25 mouse cellular contexts compared by ENCODE assay signal in genomic region chr16:98107109-98107508, GRCm38 (mm10). TPM values are rescaled to one million over a fixed set of nuclear protein-coding genes. Genes with fewer than 3 reads are reported as not detected.
DNase-seq lines count a peak whose midpoint lies in the region; ATAC-seq and TF ChIP-seq lines count a peak whose summit lies in the region.
"Had no signal": no experiment of that assay in that cellular context is flagged by ENCODE, and none has a peak within 500 bp of the region (broad histone marks: within the 10 kb centered on the region; RNA-seq: fewer than 3 reads in every experiment).

No protein-coding gene starts in this region.

- H3K36me3 ChIP-seq in heart, embryonic 10.5 days, result no peaks in the 10 kb centered on the region
- no peaks in the 10 kb centered on the region for H3K36me3 ChIP-seq in heart, embryonic 11.5 days (ENCODE audit: control insufficient read depth, insufficient read depth, low read length)
- H3K36me3 ChIP-seq in neural tube, embryonic 15.5 days, result no peaks in the 10 kb centered on the region
- H3K36me3 ChIP-seq: midbrain, embryonic 12.5 days; stomach, embryonic 15.5 days had no signal

- no peak overlapping the region for H3K9ac ChIP-seq in heart, embryonic 11.5 days (ENCODE audit: low read depth, low read length)
- no peak overlapping the region for H3K9ac ChIP-seq in neural tube, embryonic 15.5 days (replicated peaks)
- H3K9ac ChIP-seq: forebrain, embryonic 13.5 days; midbrain, embryonic 12.5 days; stomach, embryonic 15.5 days had no signal

- no peak overlapping the region for H3K27ac ChIP-seq in heart, embryonic 10.5 days
- H3K27ac ChIP-seq in heart, embryonic 11.5 days (ENCODE audit: low read depth, low read length), result no peak overlapping the region
- no peak overlapping the region for H3K27ac ChIP-seq in embryonic fibroblast, embryonic 13.5 days (ENCODE audit: insufficient read depth, low read length)
- no peak overlapping the region for H3K27ac ChIP-seq in neural tube, embryonic 15.5 days (replicated peaks)
- H3K27ac ChIP-seq: forebrain, embryonic 13.5 days; hindbrain, postnatal 0 days; kidney, postnatal 0 days; left cerebral cortex, adult 2 months; midbrain, embryonic 12.5 days; stomach, embryonic 15.5 days had no signal

- WGBS in heart, embryonic 10.5 days, result 95% methylated on average over 11 of the region's 11 CpGs
- WGBS in heart, embryonic 11.5 days (ENCODE audit: insufficient replicate concordance), result 91% methylated on average over 11 of the region's 11 CpGs
- over 99% methylated on average over 11 of the region's 11 CpGs for WGBS in neural tube, embryonic 15.5 days

- peaks cover 4% of the 10 kb centered on the region; the same call in 1 of the 2 replicates for H3K9me3 ChIP-seq in heart, embryonic 10.5 days
- H3K9me3 ChIP-seq in heart, embryonic 11.5 days (replicated peaks; ENCODE audit: control insufficient read depth, low read length), result peaks cover 3% of the 10 kb centered on the region; the same call in 1 of the 2 replicates
- no peaks in the 10 kb centered on the region for H3K9me3 ChIP-seq in neural tube, embryonic 15.5 days (replicated peaks)
- H3K9me3 ChIP-seq: forebrain, embryonic 13.5 days; stomach, embryonic 15.5 days had no signal

- no peak for ATAC-seq in heart, embryonic 11.5 days (replicated peaks; ENCODE audit: insufficient number of reproducible peaks, low FRiP score, low TSS enrichment)
- ATAC-seq in neural tube, embryonic 15.5 days (ENCODE audit: low FRiP score), result no peak
- ATAC-seq: forebrain, embryonic 13.5 days; hindbrain, postnatal 0 days had no signal

- no peaks in the 10 kb centered on the region for H3K4me1 ChIP-seq in heart, embryonic 10.5 days
- no peaks in the 10 kb centered on the region for H3K4me1 ChIP-seq in heart, embryonic 11.5 days (ENCODE audit: control insufficient read depth, insufficient read depth, low read length)
- no peaks in the 10 kb centered on the region for H3K4me1 ChIP-seq in embryonic fibroblast, embryonic 13.5 days (ENCODE audit: control insufficient read depth, insufficient read depth, low read length)
- no peaks in the 10 kb centered on the region for H3K4me1 ChIP-seq in neural tube, embryonic 15.5 days
- H3K4me1 ChIP-seq: forebrain, embryonic 13.5 days; midbrain, embryonic 12.5 days; stomach, embryonic 15.5 days had no signal

- peak; percentile 73 for DNase-seq in heart, embryonic 10.5 days (ENCODE audit: low spot score)
- peak; percentile 4 for DNase-seq in right cerebral cortex, postnatal 14 days
- DNase-seq in right cerebral cortex, postnatal 10 days (ENCODE audit: low spot score in 2 of 2), result no peak
- peak; percentile 50 for DNase-seq in testis, postnatal 10 days (ENCODE audit: low spot score)
- no peak for DNase-seq in cerebellum, postnatal 4 days (ENCODE audit: low spot score in 2 of 2)
- DNase-seq: adrenal gland, postnatal 10 days; cerebellum, adult 8-10 months; cerebellum, postnatal 36 days; gastrocnemius, postnatal 36 days; kidney, adult 11 months; layer of hippocampus, adult 9-11 months; left cerebral cortex, postnatal 4 days; liver; lung, postnatal 14 days; right cerebral cortex, postnatal 4 days; thymus, adult 2 months had no signal

- H3K4me2 ChIP-seq in heart, embryonic 11.5 days, result no peak overlapping the region
- no peak overlapping the region for H3K4me2 ChIP-seq in neural tube, embryonic 15.5 days
- H3K4me2 ChIP-seq: forebrain, embryonic 13.5 days; midbrain, embryonic 12.5 days; stomach, embryonic 15.5 days had no signal

- no peak overlapping the region for H3K4me3 ChIP-seq in heart, embryonic 10.5 days
- no peak overlapping the region for H3K4me3 ChIP-seq in heart, embryonic 11.5 days (ENCODE audit: low read depth, low read length)
- H3K4me3 ChIP-seq in embryonic fibroblast, embryonic 13.5 days (ENCODE audit: insufficient read depth, low read length), result peak overlapping the region; percentile 8; the same call in 1 of the 2 replicates
- H3K4me3 ChIP-seq in neural tube, embryonic 15.5 days (replicated peaks), result no peak overlapping the region
- H3K4me3 ChIP-seq: forebrain, embryonic 13.5 days; left cerebral cortex, adult 2 months; midbrain, embryonic 12.5 days; stomach, embryonic 15.5 days had no signal

- no peak for TF ChIP-seq CTCF in embryonic fibroblast, embryonic 13.5 days (IDR thresholded peaks at IDR 0.05; ENCODE audit: borderline replicate concordance, insufficient read depth, low read length)

- no peaks in the 10 kb centered on the region for H3K27me3 ChIP-seq in heart, embryonic 10.5 days (ENCODE audit: insufficient read depth, poor library complexity, severe bottlenecking)
- no peaks in the 10 kb centered on the region for H3K27me3 ChIP-seq in heart, embryonic 11.5 days (ENCODE audit: control insufficient read depth, insufficient read depth, low read length)
- no peaks in the 10 kb centered on the region for H3K27me3 ChIP-seq in neural tube, embryonic 15.5 days (replicated peaks)
- H3K27me3 ChIP-seq: forebrain, embryonic 13.5 days; midbrain, embryonic 12.5 days; stomach, embryonic 15.5 days had no signal

- TF ChIP-seq POLR2A in embryonic fibroblast, embryonic 13.5 days (IDR thresholded peaks at IDR 0.05; ENCODE audit: low read depth, low read length), result no peak

RNA-seq across cellular contexts. Expression of gene A630089N07Rik, which starts 24.9 kb away (rescaled TPM):
- 20.2 and 25.5 TPM in 2 replicates for polyA plus RNA-seq in heart, embryonic 10.5 days (2016; fragmentation: Nextera tagmentation; extraction: Ambion mirVana)
- polyA plus RNA-seq in heart, embryonic 11.5 days (2014; fragmentation: Nextera tagmentation; extraction: Ambion mirVana), result 15.3 and 16.7 TPM in 2 replicates
- polyA plus RNA-seq in embryonic fibroblast, embryonic 13.5 days (2011; ENCODE audit: insufficient read length, low read depth, missing spikeins), result 15.7 and 16.1 TPM in 2 replicates
- polyA plus RNA-seq in neural tube, embryonic 15.5 days (2015; fragmentation: Nextera tagmentation; extraction: Ambion mirVana), result 12.6 and 15.5 TPM in 2 replicates

Comparison
In these comparisons a context has a peak if more than half of its experiments do, and no peak if none do; other contexts are left out.
1. DNase-seq: peak in heart, embryonic 10.5 days (single experiment), right cerebral cortex, postnatal 14 days (single experiment) and testis, postnatal 10 days (single experiment); none in right cerebral cortex, postnatal 10 days (0 of 2) and cerebellum, postnatal 4 days (0 of 2).